Mouse (Mus musculus): ENCODE results near the gene Pitpnm1.

DNA sequence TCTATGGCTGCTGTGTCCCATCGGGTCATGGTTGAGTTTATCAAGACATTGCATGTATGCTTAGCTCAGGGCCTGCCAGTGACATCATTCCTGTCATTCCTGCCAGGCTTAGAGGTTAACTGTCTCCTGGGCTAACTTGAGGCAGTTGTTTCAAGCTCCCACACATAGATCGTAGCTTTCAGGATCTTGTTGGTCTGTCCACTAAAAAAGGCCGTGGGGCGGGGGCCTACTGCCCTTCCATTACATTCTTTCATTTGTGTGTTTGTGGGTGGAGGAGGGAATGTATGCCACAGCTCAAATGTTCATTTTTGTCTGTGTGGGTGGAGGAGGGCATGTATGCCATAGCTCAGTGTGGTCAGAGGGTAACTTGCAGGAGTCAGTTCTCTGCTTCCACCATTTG, 30.3 kb downstream of the Pitpnm1 start:
- no peak for TF ChIP-seq MYC (IDR thresholded peaks at IDR 0.05; ENCODE audit: low read depth, low read length)
- TF ChIP-seq ZC3H11A (IDR thresholded peaks at IDR 0.05; ENCODE audit: low read depth, low read length), result no peak
- no peak for TF ChIP-seq CTCF (conservative IDR thresholded peaks at IDR 0.05 in 1 of 2, IDR thresholded peaks at IDR 0.05 in 1 of 2; ENCODE audit: low read depth in 2 of 2, low read length in 2 of 2)
- no peak for TF ChIP-seq BHLHE40 (IDR thresholded peaks at IDR 0.05; ENCODE audit: low read depth, low read length)
- TF ChIP-seq EP300 (IDR thresholded peaks at IDR 0.05; ENCODE audit: low read length), result no peak
- TF ChIP-seq MEF2A (IDR thresholded peaks at IDR 0.05; ENCODE audit: borderline replicate concordance, low read depth, low read length), result no peak
- TF ChIP-seq USF1 (IDR thresholded peaks at IDR 0.05; ENCODE audit: low read depth, low read length), result no peak
- no peak for TF ChIP-seq POLR2AphosphoS2 (IDR thresholded peaks at IDR 0.05; ENCODE audit: low read depth, low read length)
- TF ChIP-seq MAFK (IDR thresholded peaks at IDR 0.05; ENCODE audit: insufficient replicate concordance, low read length), result no peak
- no peak for TF ChIP-seq KAT2A (IDR thresholded peaks at IDR 0.05; ENCODE audit: insufficient replicate concordance, low read length)
